Mouse (Mus musculus): Measurements from ENCODE around the gene Slc6a3.

GRCm38 (mm10) chr13:73626410-73626744 lies 89.8 kb downstream of the Slc6a3 start:
- peak; percentile 57; the same call in 1 of the 2 replicates for TF ChIP-seq CTCF (conservative IDR thresholded peaks at IDR 0.05; ENCODE audit: low read length)
- no peak for TF ChIP-seq NANOG (IDR thresholded peaks at IDR 0.05; ENCODE audit: borderline replicate concordance, low read length)
- no peak for TF ChIP-seq POU5F1 (IDR thresholded peaks at IDR 0.05; ENCODE audit: borderline replicate concordance, low read length)

Measured in E14TG2a.4 (cell line).